Mouse (Mus musculus) liver, embryonic 15.5 days (tissue): ENCODE data around the gene Cntnap1. TPM values are rescaled to one million over a fixed set of nuclear protein-coding genes. Genes with fewer than 3 reads are reported as not detected.

ENCODE experiments used
- ATAC-seq: fragments of 200-750 bp; cut with Nextera tagmentation; 2 replicates; pipeline ENCODE4 v1.8.0; 2017; ENCODE audit warnings: moderate number of reproducible peaks, mild to moderate bottlenecking, moderate library complexity; ENCODE audit not compliant: insufficient read depth
- H3K27ac ChIP-seq: fragments of 300-500 bp; sonication (generic); replicated peaks from 2 replicates; pipeline ENCODE4 v1.5.1; 2015; ENCODE audit warnings: mild to moderate bottlenecking, inconsistent platforms
- H3K27me3 ChIP-seq: fragments of 300-500 bp; sonication (generic); 2 replicates; pipeline ENCODE4 v1.6.1; 2015; ENCODE audit warnings: mild to moderate bottlenecking, inconsistent platforms
- H3K36me3 ChIP-seq: fragments of 300-500 bp; sonication (generic); replicated peaks from 2 replicates; pipeline ENCODE4 v1.6.1; 2015; ENCODE audit warnings: moderate library complexity, mild to moderate bottlenecking, inconsistent platforms
- H3K4me1 ChIP-seq: fragments of 300-500 bp; sonication (generic); replicated peaks from 2 replicates; pipeline ENCODE4 v1.6.1; 2015; ENCODE audit warnings: inconsistent platforms
- H3K4me2 ChIP-seq: fragments of 300-500 bp; sonication (generic); 2 replicates; pipeline ENCODE4 v1.6.1; 2015; ENCODE audit warnings: moderate library complexity, mild to moderate bottlenecking, inconsistent platforms
- H3K4me3 ChIP-seq: fragments of 300-500 bp; sonication (generic); replicated peaks from 2 replicates; pipeline ENCODE4 v1.5.1; 2015; ENCODE audit warnings: mild to moderate bottlenecking, inconsistent platforms
- H3K9ac ChIP-seq: fragments of 300-500 bp; sonication (generic); 2 replicates; pipeline ENCODE4 v1.6.1; 2015; ENCODE audit warnings: moderate library complexity, mild to moderate bottlenecking, inconsistent platforms
- H3K9me3 ChIP-seq: fragments of 300-500 bp; sonication (generic); replicated peaks from 2 replicates; pipeline ENCODE4 v1.6.1; 2016; ENCODE audit warnings: inconsistent platforms
- WGBS: fragments of 180-500 bp; shearing (Covaris S2); methylation state at CpG from one replicate; pipeline ENCODE4 v1.1.7; 2015; ENCODE audit warnings: mixed read lengths; ENCODE audit not compliant: insufficient replicate concordance; 5-methylcytosine and 5-hydroxymethylcytosine counted together
- polyA plus RNA-seq: library from polyadenylated mRNA; unstranded; fragments of >200 nt; fragmentation: Nextera tagmentation; extraction: Ambion mirVana; gene quantifications from 2 replicates; pipeline ENCODE4 v1.2.1, GENCODE M21; 2015

Gene Cntnap1
- polyA plus RNA-seq, 1 experiment from 2014 or later = 0.12 TPM

GRCm38 (mm10) chr11:101188166-101188805, 18.0 kb downstream of the Cntnap1 start:
- Histone ChIP-seq H3K9me3 (no peaks in the 10 kb centered on the region), H3K27ac (peak overlapping the region; percentile 91; the same call in 1 of the 2 replicates), H3K27me3 (peaks cover 14% of the 10 kb centered on the region; the same call in 1 of the 2 replicates), H3K36me3 (peaks cover 10% of the 10 kb centered on the region), H3K4me2 (no peak overlapping the region), H3K4me1 (peaks cover 41% of the 10 kb centered on the region), H3K9ac (no peak overlapping the region), H3K4me3 (no peak overlapping the region)
- no peak for ATAC-seq
- WGBS = 85% methylated on average over 11 of the region's 11 CpGs

- H3K9me3 ChIP-seq = no peaks in the 10 kb centered on the region
- peak; percentile 97 for ATAC-seq
- H3K27ac ChIP-seq = peak overlapping the region; percentile 91
- peak overlapping the region; percentile 43; the same call in 1 of the 2 replicates for H3K9ac ChIP-seq
- 8% methylated on average over 6 of the region's 6 CpGs for WGBS
- peaks cover 21% of the 10 kb centered on the region for H3K36me3 ChIP-seq
- H3K4me2 ChIP-seq = peak overlapping the region; percentile 66
- peaks cover 3% of the 10 kb centered on the region; the same call in 1 of the 2 replicates for H3K27me3 ChIP-seq
- H3K4me3 ChIP-seq = peak overlapping the region; percentile 23
- peaks cover 41% of the 10 kb centered on the region for H3K4me1 ChIP-seq
Measured at GRCm38 (mm10) chr11:101189495-101190180, 19.3 kb downstream of the Cntnap1 start.

GRCm38 (mm10) chr11:101190181-101190912, 20.0 kb downstream of the Cntnap1 start:
- Histone ChIP-seq H3K27ac (peak overlapping the region; percentile 91), H3K4me2 (peak overlapping the region; percentile 66), H3K27me3 (no peaks in the 10 kb centered on the region; the same call in 1 of the 2 replicates), H3K9me3 (no peaks in the 10 kb centered on the region), H3K36me3 (peaks cover 27% of the 10 kb centered on the region), H3K4me1 (peaks cover 41% of the 10 kb centered on the region), H3K9ac (peak overlapping the region; percentile 43), H3K4me3 (peak overlapping the region; percentile 23)
- WGBS = 44% methylated on average over 8 of the region's 8 CpGs
- ATAC-seq = peak; percentile 87

GRCm38 (mm10) chr11:101190913-101191907, 20.9 kb downstream of the Cntnap1 start:
- Histone ChIP-seq H3K9me3 (no peaks in the 10 kb centered on the region), H3K9ac (no peak overlapping the region), H3K4me3 (no peak overlapping the region), H3K27me3 (no peaks in the 10 kb centered on the region; the same call in 1 of the 2 replicates), H3K4me2 (0 out of 2 replicates have a peak overlapping the region, but pooled peaks have one; percentile 66), H3K27ac (peak overlapping the region; percentile 91), H3K36me3 (peaks cover 33% of the 10 kb centered on the region), H3K4me1 (peaks cover 41% of the 10 kb centered on the region)
- WGBS = 58% methylated on average over 17 of the region's 17 CpGs
- no peak for ATAC-seq

- Histone ChIP-seq H3K27me3 (no peaks in the 10 kb centered on the region; the same call in 1 of the 2 replicates), H3K27ac (peak overlapping the region; percentile 91; the same call in 1 of the 2 replicates), H3K36me3 (peaks cover 41% of the 10 kb centered on the region), H3K9ac (no peak overlapping the region), H3K4me1 (peaks cover 41% of the 10 kb centered on the region), H3K4me2 (no peak overlapping the region), H3K9me3 (no peaks in the 10 kb centered on the region), H3K4me3 (no peak overlapping the region)
- no peak for ATAC-seq
- 81% methylated on average over 4 of the region's 4 CpGs for WGBS
Measured at GRCm38 (mm10) chr11:101191919-101192470, 21.7 kb downstream of the Cntnap1 start.

GRCm38 (mm10) chr11:101192646-101193045, 22.3 kb downstream of the Cntnap1 start:
- Histone ChIP-seq H3K4me3 (no peak overlapping the region), H3K4me2 (no peak overlapping the region), H3K27me3 (no peaks in the 10 kb centered on the region; the same call in 1 of the 2 replicates), H3K27ac (no peak overlapping the region), H3K9me3 (no peaks in the 10 kb centered on the region), H3K4me1 (peaks cover 41% of the 10 kb centered on the region), H3K9ac (no peak overlapping the region), H3K36me3 (peaks cover 47% of the 10 kb centered on the region)
- no peak for ATAC-seq
- 86% methylated on average over 6 of the region's 6 CpGs for WGBS

- ATAC-seq = no peak
- H3K4me1 ChIP-seq = peaks cover 41% of the 10 kb centered on the region
- H3K9me3 ChIP-seq = no peaks in the 10 kb centered on the region
- H3K27me3 ChIP-seq = no peaks in the 10 kb centered on the region; the same call in 1 of the 2 replicates
- H3K27ac ChIP-seq = no peak overlapping the region
- no peak overlapping the region for H3K4me2 ChIP-seq
- H3K9ac ChIP-seq = no peak overlapping the region
- H3K4me3 ChIP-seq = no peak overlapping the region
- 83% methylated on average over 7 of the region's 7 CpGs for WGBS
- peaks cover 51% of the 10 kb centered on the region for H3K36me3 ChIP-seq
Measured at GRCm38 (mm10) chr11:101193076-101193475, 22.8 kb downstream of the Cntnap1 start.

- Histone ChIP-seq H3K4me1 (peaks cover 34% of the 10 kb centered on the region), H3K36me3 (peaks cover 62% of the 10 kb centered on the region), H3K4me3 (no peak overlapping the region), H3K4me2 (no peak overlapping the region), H3K9ac (no peak overlapping the region), H3K27ac (no peak overlapping the region), H3K9me3 (no peaks in the 10 kb centered on the region), H3K27me3 (no peaks in the 10 kb centered on the region; the same call in 1 of the 2 replicates)
- no peak for ATAC-seq
- WGBS = 69% methylated on average over 5 of the region's 5 CpGs
Measured at GRCm38 (mm10) chr11:101194137-101194536, 23.8 kb downstream of the Cntnap1 start.

- H3K36me3 ChIP-seq = peaks cover 67% of the 10 kb centered on the region
- ATAC-seq = no peak
- no peak overlapping the region for H3K9ac ChIP-seq
- no peak overlapping the region for H3K4me2 ChIP-seq
- WGBS = 79% methylated on average over 6 of the region's 6 CpGs
- no peaks in the 10 kb centered on the region; the same call in 1 of the 2 replicates for H3K27me3 ChIP-seq
- no peak overlapping the region for H3K4me3 ChIP-seq
- peaks cover 34% of the 10 kb centered on the region for H3K4me1 ChIP-seq
- H3K27ac ChIP-seq = no peak overlapping the region
- H3K9me3 ChIP-seq = no peaks in the 10 kb centered on the region
Measured at GRCm38 (mm10) chr11:101194643-101195042, 24.3 kb downstream of the Cntnap1 start.

- H3K36me3 ChIP-seq = peaks cover 71% of the 10 kb centered on the region
- no peaks in the 10 kb centered on the region; the same call in 1 of the 2 replicates for H3K27me3 ChIP-seq
- H3K4me2 ChIP-seq = no peak overlapping the region
- peaks cover 34% of the 10 kb centered on the region for H3K4me1 ChIP-seq
- H3K9me3 ChIP-seq = no peaks in the 10 kb centered on the region
- no peak overlapping the region for H3K27ac ChIP-seq
- H3K9ac ChIP-seq = no peak overlapping the region
- ATAC-seq = no peak
- 29% methylated on average over 1 of the region's 1 CpGs for WGBS
- no peak overlapping the region for H3K4me3 ChIP-seq
Measured at GRCm38 (mm10) chr11:101195101-101195500, 24.8 kb downstream of the Cntnap1 start.
